Mouse (Mus musculus): ENCODE results near the gene Bend6.

Gene Bend6

GRCm38 (mm10) chr1:33907421-33908190 lies at the start of gene Bend6:
TSS of gene Bend6 (minus strand) at chr1:33907816.
- no peak for DNase-seq (ENCODE audit: low read depth, low spot score)

GRCm38 (mm10) chr1:33955626-33956025 lies 48.0 kb upstream of the Bend6 start:
- no peak for DNase-seq (ENCODE audit: low read depth, low spot score)

DNA sequence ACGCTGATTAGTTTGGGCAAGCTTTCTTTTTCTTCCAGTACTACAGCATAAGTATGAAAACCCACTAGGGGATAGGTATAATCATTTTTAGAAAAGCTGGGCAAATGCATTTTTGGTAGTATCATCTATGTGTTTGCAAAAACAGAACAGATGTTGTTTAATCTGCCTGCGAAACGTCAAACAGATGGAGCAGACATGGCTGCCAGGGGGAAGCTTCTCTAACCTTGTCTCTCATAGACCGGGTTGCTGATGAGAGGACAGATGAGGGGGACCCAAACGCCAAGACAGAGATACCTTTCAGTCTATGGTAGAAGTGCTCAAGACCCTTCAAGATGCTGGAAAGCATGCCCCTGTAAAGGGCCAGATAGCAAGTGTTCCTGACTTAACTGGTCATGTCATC lies 40.9 kb upstream of the Bend6 start:
- no peak for DNase-seq (ENCODE audit: low read depth, low spot score)

- no peak for DNase-seq (ENCODE audit: low read depth, low spot score)
Measured at GRCm38 (mm10) chr1:33947838-33948237, 40.2 kb upstream of the Bend6 start.

- DNase-seq (ENCODE audit: low read depth, low spot score), result no peak
Measured at GRCm38 (mm10) chr1:33946601-33947395, 39.2 kb upstream of the Bend6 start.

- no peak for DNase-seq (ENCODE audit: low read depth, low spot score)
Measured at GRCm38 (mm10) chr1:33945756-33946155, 38.1 kb upstream of the Bend6 start.

DNA sequence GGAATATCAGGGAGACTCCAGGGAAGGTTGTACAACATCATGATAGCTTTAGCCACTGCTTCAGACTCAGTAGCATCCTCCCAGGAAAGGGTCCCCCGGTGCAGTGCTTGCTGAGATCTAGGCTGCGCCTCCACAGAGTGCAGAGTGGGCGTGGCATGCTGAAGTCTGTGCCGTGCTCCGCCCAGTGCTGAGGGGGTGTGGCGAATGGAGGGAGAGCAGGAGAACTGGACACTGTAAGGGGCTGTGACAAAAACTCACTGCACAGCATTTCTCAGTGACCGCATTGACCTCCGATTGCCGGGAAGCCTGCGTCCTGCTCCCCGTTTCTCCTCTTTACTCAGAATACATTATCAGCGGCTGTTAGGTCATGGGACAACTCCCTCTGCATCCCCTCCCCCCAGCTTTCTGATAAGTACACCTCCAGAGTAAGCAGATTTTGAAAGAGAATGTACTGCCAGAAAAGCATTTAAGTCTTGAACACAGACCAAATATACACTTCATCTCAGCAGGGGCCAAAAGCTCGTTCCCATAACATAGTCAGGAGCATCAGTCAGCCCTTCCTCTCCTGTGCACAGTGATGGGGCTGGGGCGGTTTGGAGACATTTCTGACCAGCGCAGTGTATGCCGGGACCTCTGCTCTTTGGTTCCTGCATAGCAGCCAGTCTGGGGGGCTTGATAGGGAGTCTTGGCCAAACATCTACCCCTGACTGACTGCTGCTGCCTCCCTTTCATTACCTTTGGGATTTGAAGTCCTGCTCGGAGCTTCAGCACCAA lies 37.5 kb upstream of the Bend6 start:
- DNase-seq (ENCODE audit: low read depth, low spot score), result no peak

- no peak for DNase-seq (ENCODE audit: low read depth, low spot score)
Measured at GRCm38 (mm10) chr1:33943943-33944342, 36.3 kb upstream of the Bend6 start.

GRCm38 (mm10) chr1:33942638-33943037 lies 35.0 kb upstream of the Bend6 start:
- DNase-seq (ENCODE audit: low read depth, low spot score), result no peak

GRCm38 (mm10) chr1:33940364-33940928 lies 32.8 kb upstream of the Bend6 start:
- no peak for DNase-seq (ENCODE audit: low read depth, low spot score)

DNA sequence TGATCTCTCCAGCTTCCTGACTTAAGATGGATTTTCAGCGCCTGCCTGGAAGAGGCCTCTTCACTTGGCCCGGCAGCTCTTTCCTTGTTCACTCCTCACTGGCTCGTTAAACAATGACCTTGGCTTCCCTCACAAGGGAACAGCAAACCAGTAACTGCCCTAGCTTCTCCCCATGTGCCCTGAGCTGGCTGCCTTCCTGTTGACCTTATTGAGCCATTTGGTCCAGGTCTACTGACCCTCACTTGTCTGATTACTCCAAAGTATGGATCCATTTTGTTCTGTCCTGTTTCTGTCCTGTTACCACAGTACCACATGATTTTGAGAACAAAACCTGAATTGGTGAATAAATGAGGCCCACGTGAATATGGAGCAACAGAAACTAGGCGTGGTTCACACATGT lies 32.2 kb upstream of the Bend6 start:
- no peak for DNase-seq (ENCODE audit: low read depth, low spot score)

GRCm38 (mm10) chr1:33935946-33936345 lies 28.3 kb upstream of the Bend6 start:
- DNase-seq (ENCODE audit: low read depth, low spot score), result no peak

DNA sequence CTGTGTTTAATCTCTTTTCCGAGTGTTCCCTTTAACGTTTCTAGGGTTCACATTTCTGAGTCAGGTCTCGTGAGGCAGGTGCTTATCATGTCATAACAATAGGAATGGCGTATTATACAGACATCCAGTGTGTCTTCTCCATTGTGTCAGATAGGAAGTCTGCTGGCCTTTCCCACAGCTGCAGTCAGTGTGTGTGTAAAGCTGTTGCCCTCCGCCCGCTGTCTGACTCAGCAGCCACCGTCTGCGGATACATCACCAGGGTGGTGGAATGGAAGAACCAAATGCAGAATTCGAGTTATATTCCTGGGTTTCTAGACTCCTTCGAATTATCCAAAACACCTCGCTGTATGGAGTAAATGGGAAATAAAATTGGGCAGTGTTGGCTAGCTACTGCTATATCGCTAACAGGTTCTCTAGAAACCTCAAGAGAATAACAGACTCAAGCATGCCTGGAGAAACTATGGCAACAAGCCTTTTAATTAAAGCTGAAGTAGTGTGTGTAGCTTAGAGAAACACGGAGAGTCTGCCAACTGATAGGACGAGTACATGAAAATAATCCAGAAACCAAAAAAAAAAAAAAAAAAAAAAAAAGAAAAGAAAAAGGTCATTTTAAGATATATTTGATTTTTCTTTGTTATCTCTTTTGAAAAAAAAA lies 25.4 kb upstream of the Bend6 start:
- DNase-seq (ENCODE audit: low read depth, low spot score), result no peak

GRCm38 (mm10) chr1:33932196-33932595 lies 24.6 kb upstream of the Bend6 start:
- DNase-seq (ENCODE audit: low read depth, low spot score), result no peak

DNA sequence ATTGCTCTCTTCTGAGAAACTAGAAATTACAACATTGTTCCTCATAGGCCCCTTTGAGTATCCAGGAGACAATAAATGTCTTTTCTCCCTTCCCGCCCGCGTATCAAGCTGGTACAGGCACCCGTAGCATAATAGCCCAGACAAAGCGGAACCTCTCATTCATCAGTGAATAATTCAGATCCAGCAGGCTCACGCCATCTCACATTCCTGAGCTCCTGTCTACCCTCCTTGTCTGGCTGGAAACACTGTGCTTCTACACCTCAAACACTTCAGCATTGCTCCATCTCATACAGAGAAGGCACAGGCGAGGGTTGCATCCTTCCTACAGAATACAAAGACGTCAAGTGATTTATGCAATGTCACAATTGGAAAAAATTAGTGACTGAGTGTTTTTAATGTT lies 24.2 kb upstream of the Bend6 start:
- DNase-seq (ENCODE audit: low read depth, low spot score), result no peak

DNA sequence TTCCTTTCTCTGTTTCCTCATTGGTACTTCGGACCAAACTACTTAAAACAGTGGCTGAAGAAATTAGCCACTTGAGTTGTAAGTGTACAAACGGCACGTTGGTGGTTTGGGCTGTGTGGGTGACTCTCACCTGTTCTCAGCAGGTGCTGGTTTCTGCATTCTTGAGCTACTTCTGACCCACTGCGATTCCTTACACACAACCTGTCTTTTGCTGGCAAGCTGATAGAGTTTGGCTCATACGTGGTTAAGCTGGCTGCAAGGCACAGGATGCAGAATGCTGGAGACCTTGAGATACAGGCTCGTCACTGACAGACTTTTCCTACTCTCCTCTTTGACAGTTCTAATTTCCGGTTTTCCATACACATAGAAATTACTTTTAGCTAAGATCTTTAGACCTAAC lies 19.9 kb upstream of the Bend6 start:
- DNase-seq (ENCODE audit: low read depth, low spot score), result no peak

DNA sequence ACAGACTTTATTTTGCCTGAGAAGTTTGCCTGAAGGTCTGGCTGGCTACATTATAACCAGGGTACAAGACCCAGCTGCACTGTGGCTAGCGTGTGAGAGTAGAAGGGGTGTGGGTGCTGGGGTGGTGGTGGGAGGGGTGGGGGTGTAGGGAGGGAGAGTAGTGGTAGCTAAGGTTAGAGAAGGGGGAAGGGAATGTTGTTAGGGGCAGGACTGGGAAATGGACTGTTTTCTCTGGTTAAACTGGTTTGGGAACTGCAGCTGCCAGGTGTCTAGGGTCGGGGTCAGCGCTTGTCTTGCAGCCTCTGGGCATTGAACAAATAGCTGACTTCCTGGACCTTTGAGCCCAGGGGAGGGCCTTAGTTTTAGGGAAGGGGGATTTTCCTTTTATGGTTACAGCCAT lies 17.7 kb upstream of the Bend6 start:
- DNase-seq (ENCODE audit: low read depth, low spot score), result no peak

DNA sequence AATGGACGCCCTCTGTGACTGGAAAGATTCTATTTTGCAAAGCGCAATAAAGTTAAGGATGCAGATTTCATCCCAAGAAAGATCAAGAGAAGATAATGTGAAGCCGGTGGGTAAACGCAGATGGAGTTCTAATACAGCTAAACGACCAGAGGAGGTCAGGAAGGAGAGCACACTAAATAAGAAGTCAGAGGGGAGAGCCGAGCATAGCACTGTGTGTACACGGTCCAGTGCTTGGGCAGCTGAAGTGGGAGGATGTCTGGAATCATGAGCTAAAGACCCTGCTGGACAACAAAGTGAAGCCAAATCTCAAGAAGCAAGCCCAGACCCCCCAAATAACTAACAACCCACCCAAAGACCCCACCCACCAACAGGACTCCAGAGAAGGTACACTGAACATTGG lies 15.4 kb upstream of the Bend6 start:
- no peak for DNase-seq (ENCODE audit: low read depth, low spot score)

- DNase-seq (ENCODE audit: low read depth, low spot score), result no peak
Measured at GRCm38 (mm10) chr1:33916554-33916953, 8.9 kb upstream of the Bend6 start.

DNA sequence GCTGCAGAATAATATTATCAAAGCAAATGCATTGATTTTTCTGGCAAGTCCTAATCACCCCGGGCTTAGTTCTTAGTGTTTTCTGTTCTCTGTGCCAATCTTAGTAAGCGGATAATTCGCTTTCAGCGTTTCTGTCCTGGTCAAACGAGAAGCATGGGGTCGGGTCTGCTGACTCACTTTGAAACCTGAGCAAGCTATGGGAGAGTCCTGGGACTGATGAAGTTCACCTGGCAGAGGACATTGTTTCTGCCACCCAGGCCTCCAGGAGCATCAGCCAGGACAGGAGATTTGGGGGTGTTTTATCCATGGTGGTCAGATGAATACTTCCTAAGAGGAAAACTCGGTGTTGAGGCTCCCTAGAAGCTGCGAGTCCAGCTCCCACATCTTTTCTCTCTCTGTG lies 4.0 kb upstream of the Bend6 start:
- no peak for DNase-seq (ENCODE audit: low read depth, low spot score)

DNA sequence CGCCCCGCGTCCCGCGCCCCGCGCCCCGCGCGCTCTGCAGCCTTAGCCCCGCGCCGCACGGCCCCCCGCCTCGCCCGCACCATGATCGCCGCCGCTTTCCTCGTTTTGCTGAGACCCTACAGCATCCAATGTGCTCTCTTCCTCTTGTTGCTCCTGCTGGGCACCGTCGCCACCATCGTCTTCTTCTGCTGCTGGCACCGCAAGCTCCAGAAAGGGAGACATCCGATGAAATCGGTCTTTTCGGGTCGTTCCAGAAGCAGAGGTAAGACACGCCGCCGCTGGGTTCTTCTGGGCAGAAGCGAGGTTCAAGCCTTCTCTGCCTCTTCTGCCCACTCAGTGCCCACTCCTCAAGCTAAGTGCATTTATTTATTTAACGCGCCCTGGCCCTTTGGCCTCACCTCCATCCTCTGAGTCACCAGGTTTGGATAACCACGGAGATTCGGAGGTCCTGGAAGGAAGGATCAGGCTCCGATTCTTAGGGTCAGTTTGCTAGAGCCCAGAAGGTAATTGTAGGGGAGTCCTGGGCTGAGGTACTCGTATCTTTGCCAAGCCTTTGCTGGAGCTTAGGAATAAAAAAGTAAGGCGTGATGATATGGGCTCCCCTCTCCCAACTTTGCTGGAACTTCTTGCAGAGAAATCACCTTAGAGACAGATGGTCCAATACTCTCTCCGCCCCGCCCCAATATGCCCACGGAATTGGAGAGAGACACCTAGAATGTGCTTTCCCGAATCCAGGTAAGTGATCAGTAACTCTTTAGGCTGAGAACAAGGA lies 761 bp upstream of the Bend6 start, which contains the start of gene Dst:
Gene Dst, plus strand, starts transcription at position 35 of the 772 bp plus-strand sequence.
- no peak for DNase-seq (ENCODE audit: low read depth, low spot score)
